Mouse (Mus musculus): Measurements from ENCODE around the gene Zbtb5. TPM values are rescaled to one million over a fixed set of nuclear protein-coding genes. Genes with fewer than 3 reads are reported as not detected.
A peak's percentile ranks its signal among the peaks of the same experiment; 100 is the strongest.
"Not testable (repeated sequence)": the region's sequence is repeated elsewhere in the genome, so short reads cannot be mapped to it uniquely, and the experiment has no call there.

Zbtb5 gene
- polyA plus RNA-seq, 1 experiment from 2014 or later = 36.8 TPM

GRCm38 (mm10) chr4:44993847-44994246 lies 18.4 kb downstream of the Zbtb5 start:
- Histone ChIP-seq H3K9me3 (ENCODE audit: control insufficient read depth, low read length) (no peaks in the 10 kb centered on the region), H3K4me1 (ENCODE audit: control insufficient read depth, insufficient read depth, low read depth, low read length) (no peaks in the 10 kb centered on the region), H3K4me3 (ENCODE audit: low read length) (no peak overlapping the region), H3K9ac (ENCODE audit: low read depth, low read length) (no peak overlapping the region), H3K36me3 (ENCODE audit: control insufficient read depth, insufficient read depth, low read length) (peaks cover 25% of the 10 kb centered on the region), H3K27me3 (replicated peaks; ENCODE audit: control insufficient read depth, insufficient read depth, low read length) (no peaks in the 10 kb centered on the region), H3K27ac (ENCODE audit: low read depth, low read length) (no peak overlapping the region), H3K4me2 (ENCODE audit: low read length) (no peak overlapping the region)
- no peak for ATAC-seq
- 93% methylated on average over 9 of the region's 9 CpGs for WGBS

GRCm38 (mm10) chr4:44993179-44993578 lies 19.0 kb downstream of the Zbtb5 start:
- H3K4me1 ChIP-seq (ENCODE audit: control insufficient read depth, insufficient read depth, low read depth, low read length); H3K27ac ChIP-seq (ENCODE audit: low read depth, low read length); ATAC-seq; H3K9ac ChIP-seq (ENCODE audit: low read depth, low read length); H3K9me3 ChIP-seq (ENCODE audit: control insufficient read depth, low read length); H3K4me3 ChIP-seq (ENCODE audit: low read length); H3K4me2 ChIP-seq (ENCODE audit: low read length); H3K27me3 ChIP-seq (replicated peaks; ENCODE audit: control insufficient read depth, insufficient read depth, low read length): not testable (repeated sequence)
- WGBS = 88% methylated on average over 13 of the region's 14 CpGs
- peaks cover 25% of the 10 kb centered on the region for H3K36me3 ChIP-seq (ENCODE audit: control insufficient read depth, insufficient read depth, low read length)

GRCm38 (mm10) chr4:44992330-44992729 lies 19.9 kb downstream of the Zbtb5 start:
- H3K9ac ChIP-seq (ENCODE audit: low read depth, low read length); ATAC-seq; H3K4me3 ChIP-seq (ENCODE audit: low read length); H3K9me3 ChIP-seq (ENCODE audit: control insufficient read depth, low read length); H3K27me3 ChIP-seq (replicated peaks; ENCODE audit: control insufficient read depth, insufficient read depth, low read length); H3K27ac ChIP-seq (ENCODE audit: low read depth, low read length); H3K4me1 ChIP-seq (ENCODE audit: control insufficient read depth, insufficient read depth, low read depth, low read length); H3K4me2 ChIP-seq (ENCODE audit: low read length): not testable (repeated sequence)
- WGBS = 93% methylated on average over 11 of the region's 11 CpGs
- peaks cover 25% of the 10 kb centered on the region for H3K36me3 ChIP-seq (ENCODE audit: control insufficient read depth, insufficient read depth, low read length)

- Histone ChIP-seq H3K27me3 (replicated peaks; ENCODE audit: control insufficient read depth, insufficient read depth, low read length) (no peaks in the 10 kb centered on the region), H3K27ac (ENCODE audit: low read depth, low read length) (no peak overlapping the region), H3K9ac (ENCODE audit: low read depth, low read length) (no peak overlapping the region), H3K36me3 (ENCODE audit: control insufficient read depth, insufficient read depth, low read length) (peaks cover 25% of the 10 kb centered on the region), H3K4me2 (ENCODE audit: low read length) (no peak overlapping the region), H3K4me3 (ENCODE audit: low read length) (no peak overlapping the region), H3K9me3 (ENCODE audit: control insufficient read depth, low read length) (no peaks in the 10 kb centered on the region), H3K4me1 (ENCODE audit: control insufficient read depth, insufficient read depth, low read depth, low read length) (no peaks in the 10 kb centered on the region)
- no peak for ATAC-seq
- WGBS = 87% methylated on average over 5 of the region's 5 CpGs
Measured at GRCm38 (mm10) chr4:44990560-44990959, 21.7 kb downstream of the Zbtb5 start.

- Histone ChIP-seq H3K27me3 (replicated peaks; ENCODE audit: control insufficient read depth, insufficient read depth, low read length) (no peaks in the 10 kb centered on the region), H3K36me3 (ENCODE audit: control insufficient read depth, insufficient read depth, low read length) (no peaks in the 10 kb centered on the region), H3K27ac (ENCODE audit: low read depth, low read length) (no peak overlapping the region), H3K4me3 (ENCODE audit: low read length) (no peak overlapping the region), H3K9me3 (ENCODE audit: control insufficient read depth, low read length) (no peaks in the 10 kb centered on the region), H3K9ac (ENCODE audit: low read depth, low read length) (no peak overlapping the region), H3K4me2 (ENCODE audit: low read length) (no peak overlapping the region), H3K4me1 (ENCODE audit: control insufficient read depth, insufficient read depth, low read depth, low read length) (0 out of 2 replicates have a peak, but pooled peaks cover 4% of the 10 kb centered on the region)
- WGBS = 90% methylated on average over 10 of the region's 10 CpGs
- no peak for ATAC-seq
Measured at GRCm38 (mm10) chr4:44983131-44983740, 29.0 kb downstream of the Zbtb5 start.

- no peaks in the 10 kb centered on the region for H3K27me3 ChIP-seq (replicated peaks; ENCODE audit: control insufficient read depth, insufficient read depth, low read length)
- H3K4me1 ChIP-seq (ENCODE audit: control insufficient read depth, insufficient read depth, low read depth, low read length) = 0 out of 2 replicates have a peak, but pooled peaks cover 4% of the 10 kb centered on the region
- no peak overlapping the region for H3K4me2 ChIP-seq (ENCODE audit: low read length)
- H3K9ac ChIP-seq (ENCODE audit: low read depth, low read length) = no peak overlapping the region
- H3K27ac ChIP-seq (ENCODE audit: low read depth, low read length) = no peak overlapping the region
- H3K4me3 ChIP-seq (ENCODE audit: low read length) = no peak overlapping the region
- no peak for ATAC-seq
- WGBS = 71% methylated on average over 11 of the region's 11 CpGs
- no peaks in the 10 kb centered on the region for H3K36me3 ChIP-seq (ENCODE audit: control insufficient read depth, insufficient read depth, low read length)
- no peaks in the 10 kb centered on the region for H3K9me3 ChIP-seq (ENCODE audit: control insufficient read depth, low read length)
Measured at GRCm38 (mm10) chr4:44982440-44983130, 29.6 kb downstream of the Zbtb5 start.

- H3K4me2 ChIP-seq (ENCODE audit: low read length) = peak overlapping the region; percentile 84
- 0 out of 2 replicates have a peak, but pooled peaks cover 4% of the 10 kb centered on the region for H3K4me1 ChIP-seq (ENCODE audit: control insufficient read depth, insufficient read depth, low read depth, low read length)
- no peaks in the 10 kb centered on the region for H3K36me3 ChIP-seq (ENCODE audit: control insufficient read depth, insufficient read depth, low read length)
- H3K27me3 ChIP-seq (replicated peaks; ENCODE audit: control insufficient read depth, insufficient read depth, low read length) = no peaks in the 10 kb centered on the region
- WGBS = 21% methylated on average over 5 of the region's 5 CpGs
- no peak for ATAC-seq
- H3K27ac ChIP-seq (ENCODE audit: low read depth, low read length) = no peak overlapping the region
- H3K9me3 ChIP-seq (ENCODE audit: control insufficient read depth, low read length) = no peaks in the 10 kb centered on the region
- H3K4me3 ChIP-seq (ENCODE audit: low read length) = peak overlapping the region; percentile 48
- 0 out of 2 replicates have a peak overlapping the region, but pooled peaks have one; percentile 9 for H3K9ac ChIP-seq (ENCODE audit: low read depth, low read length)
Measured at GRCm38 (mm10) chr4:44981974-44982287, 30.3 kb downstream of the Zbtb5 start.

GRCm38 (mm10) chr4:44981280-44981973 lies 30.8 kb downstream of the Zbtb5 start, which contains the start of gene Grhpr:
Gene Grhpr, plus strand, starts transcription at chr4:44981395.
- no peaks in the 10 kb centered on the region for H3K36me3 ChIP-seq (ENCODE audit: control insufficient read depth, insufficient read depth, low read length)
- 1% methylated on average over 34 of the region's 40 CpGs for WGBS
- peak; percentile 93 for ATAC-seq

GRCm38 (mm10) chr4:44979794-44980338 lies 32.3 kb downstream of the Zbtb5 start:
- 75% methylated on average over 7 of the region's 7 CpGs for WGBS
- ATAC-seq = no peak
- H3K27ac ChIP-seq (ENCODE audit: low read depth, low read length) = no peak overlapping the region
- 0 out of 2 replicates have a peak, but pooled peaks cover 4% of the 10 kb centered on the region for H3K4me1 ChIP-seq (ENCODE audit: control insufficient read depth, insufficient read depth, low read depth, low read length)
- no peaks in the 10 kb centered on the region for H3K36me3 ChIP-seq (ENCODE audit: control insufficient read depth, insufficient read depth, low read length)
- H3K4me2 ChIP-seq (ENCODE audit: low read length) = no peak overlapping the region
- H3K9ac ChIP-seq (ENCODE audit: low read depth, low read length) = no peak overlapping the region
- H3K4me3 ChIP-seq (ENCODE audit: low read length) = no peak overlapping the region
- no peaks in the 10 kb centered on the region for H3K9me3 ChIP-seq (ENCODE audit: control insufficient read depth, low read length)
- no peaks in the 10 kb centered on the region for H3K27me3 ChIP-seq (replicated peaks; ENCODE audit: control insufficient read depth, insufficient read depth, low read length)

More at GRCm38 (mm10) chr4:44981280-44981973, 30.8 kb downstream of the Zbtb5 start, which contains the start of gene Grhpr:
- H3K9ac ChIP-seq (ENCODE audit: low read depth, low read length) = peak within 1 kb of the TSS; percentile 68
- 0 out of 2 replicates have a peak, but pooled peaks cover 4% of the 10 kb centered on the region for H3K4me1 ChIP-seq (ENCODE audit: control insufficient read depth, insufficient read depth, low read depth, low read length)
- peak within 1 kb of the TSS; percentile 35; the same call in 1 of the 2 replicates for H3K27ac ChIP-seq (ENCODE audit: low read depth, low read length)
- H3K4me2 ChIP-seq (ENCODE audit: low read length) = peak within 1 kb of the TSS; percentile 84
- H3K4me3 ChIP-seq (ENCODE audit: low read length) = peak within 1 kb of the TSS; percentile 48
- H3K9me3 ChIP-seq (ENCODE audit: control insufficient read depth, low read length) = no peaks in the 10 kb centered on the region
- H3K27me3 ChIP-seq (replicated peaks; ENCODE audit: control insufficient read depth, insufficient read depth, low read length) = no peaks in the 10 kb centered on the region

All from hindbrain, embryonic 16.5 days (tissue).